Comparison of ENCODE assay signal across 27 mouse cellular contexts in the genomic region with DNA sequence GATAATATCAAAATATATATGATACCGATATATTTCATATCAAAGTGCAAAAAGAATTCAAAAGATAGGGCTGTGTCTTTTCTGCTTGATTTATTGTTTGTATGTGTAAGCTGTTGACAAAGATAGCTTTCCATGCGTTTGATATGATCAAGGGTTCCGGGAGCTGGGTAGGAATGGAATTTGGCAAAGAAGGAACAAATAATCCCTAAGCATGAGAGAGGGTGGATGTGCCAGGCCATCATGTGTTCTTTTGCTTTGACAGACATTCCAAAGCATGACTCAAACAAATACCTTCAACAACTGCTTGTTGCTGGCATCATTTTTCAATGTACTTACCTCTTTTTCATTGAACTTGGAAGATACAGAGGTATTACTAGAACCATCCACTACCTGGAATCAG.
"Had no signal": no experiment of that assay in that cellular context is flagged by ENCODE, and none has a peak within 500 bp of the region (broad histone marks: within the 10 kb centered on the region; RNA-seq: fewer than 3 reads in every experiment).

No protein-coding gene starts in this region.

- H3K27me3 ChIP-seq: heart, embryonic 13.5 days; heart, embryonic 15.5 days; hindbrain, embryonic 12.5 days; intestine, embryonic 15.5 days; limb, embryonic 13.5 days; limb, embryonic 15.5 days; liver, embryonic 12.5 days had no signal

- H3K4me2 ChIP-seq: heart, embryonic 13.5 days; heart, embryonic 15.5 days; hindbrain, embryonic 12.5 days; hindbrain, embryonic 14.5 days; intestine, embryonic 15.5 days; limb, embryonic 13.5 days; limb, embryonic 15.5 days; liver, embryonic 12.5 days had no signal

- H3K9me3 ChIP-seq: heart, embryonic 10.5 days; heart, embryonic 13.5 days; heart, embryonic 15.5 days; hindbrain, embryonic 10.5 days; hindbrain, embryonic 12.5 days; intestine, embryonic 15.5 days; limb, embryonic 13.5 days; limb, embryonic 15.5 days; liver, embryonic 12.5 days had no signal

- H3K27ac ChIP-seq: heart, embryonic 10.5 days; heart, embryonic 13.5 days; heart, embryonic 15.5 days; hindbrain, embryonic 10.5 days; hindbrain, embryonic 12.5 days; hindbrain, embryonic 14.5 days; intestine, embryonic 15.5 days; kidney, postnatal 0 days; left cerebral cortex, adult 2 months; limb, embryonic 13.5 days; limb, embryonic 15.5 days; liver, embryonic 12.5 days; liver, embryonic 14.5 days had no signal

- H3K4me1 ChIP-seq: heart, embryonic 10.5 days; heart, embryonic 13.5 days; heart, embryonic 15.5 days; hindbrain, embryonic 10.5 days; hindbrain, embryonic 12.5 days; intestine, embryonic 15.5 days; limb, embryonic 13.5 days; limb, embryonic 15.5 days; liver, embryonic 12.5 days had no signal

- H3K36me3 ChIP-seq: heart, embryonic 10.5 days; heart, embryonic 13.5 days; heart, embryonic 15.5 days; hindbrain, embryonic 10.5 days; hindbrain, embryonic 12.5 days; intestine, embryonic 15.5 days; limb, embryonic 13.5 days; limb, embryonic 15.5 days; liver, embryonic 12.5 days had no signal

- DNase-seq: gastrocnemius, postnatal 10 days; gastrocnemius, postnatal 25 days; heart, adult 18-20 months; heart, postnatal 36 days; kidney, adult 18-20 months; kidney, adult 8-10 months; kidney, postnatal 14 days; kidney, postnatal 36 days; layer of hippocampus, adult 9-11 months; left cerebral cortex, postnatal 4 days; lung, adult 18-20 months had no signal

- H3K9ac ChIP-seq: heart, embryonic 13.5 days; heart, embryonic 15.5 days; hindbrain, embryonic 12.5 days; hindbrain, embryonic 14.5 days; intestine, embryonic 15.5 days; limb, embryonic 13.5 days; limb, embryonic 15.5 days; liver, embryonic 12.5 days; liver, embryonic 14.5 days had no signal

- H3K4me3 ChIP-seq: heart, embryonic 10.5 days; heart, embryonic 13.5 days; heart, embryonic 15.5 days; hindbrain, embryonic 10.5 days; hindbrain, embryonic 12.5 days; intestine, embryonic 15.5 days; left cerebral cortex, adult 2 months; limb, embryonic 13.5 days; limb, embryonic 15.5 days; liver, embryonic 12.5 days had no signal

- ATAC-seq: hindbrain, embryonic 16.5 days; inflammation-experienced regulatory T-cells, adult 6 months; intestine, embryonic 15.5 days; intestine, postnatal 0 days; liver, embryonic 12.5 days had no signal
